Mouse (Mus musculus) midbrain, embryonic 15.5 days (tissue): ENCODE data around the gene Cers5. TPM values are rescaled to one million over a fixed set of nuclear protein-coding genes. Genes with fewer than 3 reads are reported as not detected.
A peak's percentile ranks its signal among the peaks of the same experiment; 100 is the strongest.

Source experiments
- ATAC-seq: fragments of 200-750 bp; cut with Nextera tagmentation; replicated peaks from 2 replicates; pipeline ENCODE4 v1.8.0; 2017; ENCODE audit warnings: moderate TSS enrichment
- H3K27ac ChIP-seq: fragments of 300-500 bp; sonication (generic); 2 replicates; pipeline ENCODE4 v1.5.1; 2015; ENCODE audit warnings: mild to moderate bottlenecking, inconsistent platforms
- H3K27me3 ChIP-seq: fragments of 300-500 bp; sonication (generic); replicated peaks from 2 replicates; pipeline ENCODE4 v1.6.1; 2015; ENCODE audit warnings: inconsistent platforms
- H3K36me3 ChIP-seq: fragments of 300-500 bp; sonication (generic); replicated peaks from 2 replicates; pipeline ENCODE4 v1.6.1; 2015; ENCODE audit warnings: inconsistent platforms
- H3K4me1 ChIP-seq: fragments of 300-500 bp; sonication (generic); 2 replicates; pipeline ENCODE4 v1.6.1; 2015; ENCODE audit warnings: inconsistent platforms
- H3K4me2 ChIP-seq: fragments of 300-500 bp; sonication (generic); 2 replicates; pipeline ENCODE4 v1.6.1; 2015; ENCODE audit warnings: inconsistent platforms, mild to moderate bottlenecking, moderate library complexity
- H3K4me3 ChIP-seq: fragments of 300-500 bp; sonication (generic); 2 replicates; pipeline ENCODE4 v1.5.1; 2015; ENCODE audit warnings: mild to moderate bottlenecking, inconsistent platforms
- H3K9ac ChIP-seq: fragments of 300-500 bp; sonication (generic); 2 replicates; pipeline ENCODE4 v1.6.1; 2015; ENCODE audit warnings: mild to moderate bottlenecking, inconsistent platforms
- H3K9me3 ChIP-seq: fragments of 300-500 bp; sonication (generic); 2 replicates; pipeline ENCODE4 v1.6.1; 2016; ENCODE audit warnings: inconsistent platforms
- WGBS: fragments of 180-500 bp; shearing (Covaris S2); methylation state at CpG from one replicate; pipeline ENCODE4 v1.1.7; 2015; ENCODE audit warnings: mixed read lengths; 5-methylcytosine and 5-hydroxymethylcytosine counted together
- polyA plus RNA-seq: library from polyadenylated mRNA; unstranded; fragments of >200 nt; fragmentation: Nextera tagmentation; extraction: Ambion mirVana; gene quantifications from 2 replicates; pipeline ENCODE4 v1.2.1, GENCODE M21; 2015

Cers5 gene
- polyA plus RNA-seq, 1 experiment from 2014 or later: 77.3 TPM

- Histone ChIP-seq H3K9ac (no peak overlapping the region), H3K27ac (no peak overlapping the region), H3K9me3 (no peaks in the 10 kb centered on the region), H3K4me1 (peaks cover 21% of the 10 kb centered on the region), H3K4me3 (no peak overlapping the region), H3K27me3 (no peaks in the 10 kb centered on the region), H3K4me2 (no peak overlapping the region), H3K36me3 (peaks cover 27% of the 10 kb centered on the region)
- WGBS: 90% methylated on average over 10 of the region's 10 CpGs
- no peak for ATAC-seq
Observed at GRCm38 (mm10) chr15:99699715-99700114, 73.0 kb downstream of the Cers5 start.

- Histone ChIP-seq H3K27me3 (no peaks in the 10 kb centered on the region), H3K4me3 (no peak overlapping the region), H3K9ac (no peak overlapping the region), H3K36me3 (peaks cover 24% of the 10 kb centered on the region), H3K4me2 (no peak overlapping the region), H3K27ac (no peak overlapping the region), H3K4me1 (peaks cover 14% of the 10 kb centered on the region), H3K9me3 (no peaks in the 10 kb centered on the region)
- whole genome bisulfite sequencing: 43% methylated on average over 19 of the region's 20 CpGs
- ATAC-seq: no peak
Observed at GRCm38 (mm10) chr15:99698533-99699085, 74.1 kb downstream of the Cers5 start.

- H3K4me1 ChIP-seq: peaks cover 4% of the 10 kb centered on the region; the same call in 1 of the 2 replicates
- ATAC-seq: no peak
- H3K27ac ChIP-seq: no peak overlapping the region
- H3K36me3 ChIP-seq: peaks cover 24% of the 10 kb centered on the region
- no peaks in the 10 kb centered on the region for H3K9me3 ChIP-seq
- WGBS: 40% methylated on average over 2 of the region's 2 CpGs
- no peak overlapping the region for H3K4me2 ChIP-seq
- no peak overlapping the region for H3K9ac ChIP-seq
- H3K27me3 ChIP-seq: no peaks in the 10 kb centered on the region
- no peak overlapping the region for H3K4me3 ChIP-seq
Observed at GRCm38 (mm10) chr15:99697309-99697708, 75.4 kb downstream of the Cers5 start.

GRCm38 (mm10) chr15:99691976-99692375, 80.7 kb downstream of the Cers5 start:
- Histone ChIP-seq H3K9ac (no peak overlapping the region), H3K4me1 (peaks cover 21% of the 10 kb centered on the region), H3K9me3 (no peaks in the 10 kb centered on the region), H3K36me3 (peaks cover 21% of the 10 kb centered on the region), H3K4me2 (no peak overlapping the region), H3K4me3 (no peak overlapping the region), H3K27ac (peak overlapping the region; percentile 19; the same call in 1 of the 2 replicates), H3K27me3 (no peaks in the 10 kb centered on the region)
- peak; percentile 38; the same call in 1 of the 2 replicates for ATAC-seq
- WGBS: 54% methylated on average over 9 of the region's 9 CpGs

GRCm38 (mm10) chr15:99690924-99691323, 81.8 kb downstream of the Cers5 start:
- no peaks in the 10 kb centered on the region for H3K27me3 ChIP-seq
- no peak for ATAC-seq
- H3K4me3 ChIP-seq: no peak overlapping the region
- H3K9ac ChIP-seq: no peak overlapping the region
- peaks cover 12% of the 10 kb centered on the region for H3K36me3 ChIP-seq
- no peak overlapping the region for H3K4me2 ChIP-seq
- no peak overlapping the region for H3K27ac ChIP-seq
- WGBS: 14% methylated on average over 4 of the region's 4 CpGs
- peaks cover 21% of the 10 kb centered on the region for H3K4me1 ChIP-seq
- no peaks in the 10 kb centered on the region for H3K9me3 ChIP-seq

GRCm38 (mm10) chr15:99688712-99689111, 84.0 kb downstream of the Cers5 start:
- Histone ChIP-seq H3K4me2 (no peak overlapping the region), H3K4me1 (peaks cover 18% of the 10 kb centered on the region), H3K27me3 (no peaks in the 10 kb centered on the region), H3K36me3 (0 out of 2 replicates have a peak, but pooled peaks cover 4% of the 10 kb centered on the region), H3K27ac (no peak overlapping the region), H3K9me3 (no peaks in the 10 kb centered on the region), H3K4me3 (no peak overlapping the region), H3K9ac (no peak overlapping the region)
- WGBS: 4% methylated on average over 4 of the region's 4 CpGs
- 0 out of 2 replicates have a peak, but pooled peaks have one; percentile 34 for ATAC-seq

Other genes starting within 250 kb of the Cers5 start
- gene Faim2, start 244.7 kb downstream of the Cers5 start, polyA plus RNA-seq: 41.0 and 45.9 TPM in 2 replicates
- not detected in 2 replicates for gene Aqp2, start 193.8 kb downstream of the Cers5 start, polyA plus RNA-seq
- 1.3 and 1.4 TPM in 2 replicates for gene Aqp5, start 182.1 kb downstream of the Cers5 start, polyA plus RNA-seq
- 0.41 and 0.49 TPM in 2 replicates for gene Aqp6, start 171.5 kb downstream of the Cers5 start, polyA plus RNA-seq
- 49.0 and 56.9 TPM in 2 replicates for gene Racgap1, start 121.2 kb downstream of the Cers5 start, polyA plus RNA-seq
- 64.0 and 65.9 TPM in 2 replicates for gene Asic1, start 102.5 kb downstream of the Cers5 start, polyA plus RNA-seq
- 114 and 119 TPM in 2 replicates for gene Smarcd1, start 70.8 kb downstream of the Cers5 start, polyA plus RNA-seq
- not detected in 2 replicates for gene Gm17349, start 67.4 kb downstream of the Cers5 start, polyA plus RNA-seq
- 1.5 and 1.8 TPM in 2 replicates for gene Gpd1, start 55.4 kb downstream of the Cers5 start, polyA plus RNA-seq
- gene Cox14, start 47.3 kb downstream of the Cers5 start, polyA plus RNA-seq: 150 and 157 TPM in 2 replicates
- gene Lima1, start 102.6 kb upstream of the Cers5 start, polyA plus RNA-seq: 13.9 and 14.2 TPM in 2 replicates
- gene Fam186a, start 194.2 kb upstream of the Cers5 start, polyA plus RNA-seq: 0.09 TPM in 1 of 2 replicates, not detected in the other
- gene Larp4, start 197.2 kb upstream of the Cers5 start, polyA plus RNA-seq: 19.8 and 21.4 TPM in 2 replicates